Mouse (Mus musculus) midbrain, embryonic 11.5 days (tissue): ENCODE measurements around the gene Dpf3. TPM values are rescaled to one million over a fixed set of nuclear protein-coding genes. Genes with fewer than 3 reads are reported as not detected.

ENCODE experiments used
- ATAC-seq: fragments of 200-750 bp; cut with Nextera tagmentation; 2 replicates; pipeline ENCODE4 v1.8.0; 2017; ENCODE audit warnings: moderate TSS enrichment, moderate library complexity; ENCODE audit not compliant: low FRiP score
- DNase-seq: peaks from one replicate; pipeline ENCODE4 v3.0.0; 2015; ENCODE audit warnings: low spot score; ENCODE audit errors: missing footprints
- H3K27ac ChIP-seq: fragments of 300-500 bp; sonication (generic); 2 replicates; pipeline ENCODE4 v1.5.1; 2014; ENCODE audit warnings: low read depth, low read length
- H3K27me3 ChIP-seq: fragments of 300-500 bp; sonication (generic); 2 replicates; pipeline ENCODE4 v1.6.1; 2014; ENCODE audit warnings: mild to moderate bottlenecking, low read length, moderate library complexity, mixed read lengths; ENCODE audit not compliant: control insufficient read depth, insufficient read depth
- H3K36me3 ChIP-seq: fragments of 300-500 bp; sonication (generic); 2 replicates; pipeline ENCODE4 v1.6.1; 2014; ENCODE audit warnings: mild to moderate bottlenecking, low read length, moderate library complexity, mixed read lengths; ENCODE audit not compliant: control insufficient read depth, insufficient read depth
- H3K4me1 ChIP-seq: fragments of 300-500 bp; sonication (generic); 2 replicates; pipeline ENCODE4 v1.6.1; 2014; ENCODE audit warnings: low read length; ENCODE audit not compliant: control insufficient read depth, insufficient read depth
- H3K4me2 ChIP-seq: fragments of 300-500 bp; sonication (generic); 2 replicates; pipeline ENCODE4 v1.6.1; 2014; ENCODE audit warnings: mild to moderate bottlenecking, moderate library complexity
- H3K4me3 ChIP-seq: fragments of 300-500 bp; sonication (generic); 2 replicates; pipeline ENCODE4 v1.5.1; 2014; ENCODE audit warnings: low read depth, low read length
- H3K9ac ChIP-seq: fragments of 300-500 bp; sonication (generic); 2 replicates; pipeline ENCODE4 v1.6.1; 2014; ENCODE audit warnings: low read length
- H3K9me3 ChIP-seq: fragments of 300-500 bp; sonication (generic); 2 replicates; pipeline ENCODE4 v1.6.1; 2016; ENCODE audit warnings: low read length; ENCODE audit not compliant: control insufficient read depth
- WGBS: fragments of 180-500 bp; shearing (Covaris S2); extraction: QIAGEN DNeasy Blood & Tissue Kit; methylation state at CpG from one replicate; pipeline ENCODE4 v1.1.7; 2014; 5-methylcytosine and 5-hydroxymethylcytosine counted together
- polyA plus RNA-seq: library from polyadenylated mRNA; unstranded; fragments of >200 nt; fragmentation: Nextera tagmentation; extraction: Ambion mirVana; gene quantifications from 2 replicates; pipeline ENCODE4 v1.2.1, GENCODE M21; 2014

The Dpf3 gene
- 11.3 and 13.7 TPM in 2 replicates for polyA plus RNA-seq

DNA sequence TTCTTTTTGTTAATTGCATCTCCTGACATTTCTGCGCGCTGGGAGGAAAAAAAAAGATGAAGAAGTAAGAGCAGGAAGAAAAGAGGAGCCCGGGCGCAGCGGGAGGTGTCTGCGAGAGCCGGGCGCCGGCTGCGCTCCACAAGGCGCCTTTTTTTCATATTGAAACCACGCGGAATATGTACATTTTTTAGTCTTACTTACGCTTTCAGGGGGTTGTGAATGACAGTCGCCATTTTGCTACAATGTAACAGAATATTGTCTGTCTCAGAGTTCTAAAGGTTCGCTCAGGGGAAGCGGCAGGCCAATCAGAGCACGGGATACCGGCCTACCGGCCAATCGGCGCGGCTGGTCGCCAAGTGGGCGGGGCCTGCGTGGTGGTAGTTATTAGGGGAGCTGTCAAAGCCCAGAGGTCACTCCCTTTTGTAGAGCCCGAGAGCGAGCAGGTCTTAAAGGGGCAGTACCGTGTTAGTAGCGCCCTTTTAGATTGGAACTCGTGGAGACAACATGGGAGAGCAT, at the start of gene Dpf3:
Dpf3 (minus strand) TSS at position 241 of the 516 bp plus-strand sequence.
- ATAC-seq = peak; percentile 95
- H3K4me1 ChIP-seq = peaks cover 16% of the 10 kb centered on the region
- no peaks in the 10 kb centered on the region for H3K9me3 ChIP-seq
- H3K36me3 ChIP-seq = no peaks in the 10 kb centered on the region
- H3K9ac ChIP-seq = peak within 1 kb of the TSS; percentile 60
- H3K4me3 ChIP-seq = peak within 1 kb of the TSS; percentile 46
- H3K27me3 ChIP-seq = peaks cover 13% of the 10 kb centered on the region
- under 1% methylated on average over 31 of the region's 31 CpGs for WGBS
- peak within 1 kb of the TSS; percentile 90 for H3K4me2 ChIP-seq
- DNase-seq = peak; percentile 98
- H3K27ac ChIP-seq = peak within 1 kb of the TSS; percentile 63

DNA sequence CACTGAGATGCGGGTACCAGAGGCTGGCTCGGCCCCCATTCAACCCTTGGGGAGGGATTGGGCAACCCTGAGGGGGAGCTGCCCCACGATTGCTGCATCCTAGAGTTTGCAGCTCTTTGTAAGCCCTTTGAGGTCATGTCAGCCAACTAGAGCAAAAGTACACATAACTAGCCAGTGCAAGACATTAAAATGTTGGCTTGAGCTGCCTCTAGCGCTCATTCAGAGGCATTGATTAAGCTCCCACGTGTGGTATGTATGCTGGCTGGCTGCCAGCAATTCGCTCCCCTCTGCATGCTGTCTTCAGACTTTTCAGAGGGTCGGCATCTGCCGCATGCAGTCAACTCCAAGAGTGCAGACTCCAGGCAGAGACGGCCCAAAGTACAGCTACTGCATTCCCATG, 48.5 kb upstream of the Dpf3 start:
- DNase-seq = no peak
- Histone ChIP-seq H3K4me2 (no peak overlapping the region), H3K4me3 (no peak overlapping the region), H3K27me3 (no peaks in the 10 kb centered on the region), H3K9me3 (no peaks in the 10 kb centered on the region), H3K27ac (no peak overlapping the region), H3K4me1 (no peaks in the 10 kb centered on the region), H3K9ac (no peak overlapping the region), H3K36me3 (peaks cover 4% of the 10 kb centered on the region)
- WGBS = 85% methylated on average over 9 of the region's 9 CpGs
- ATAC-seq = no peak

DNA sequence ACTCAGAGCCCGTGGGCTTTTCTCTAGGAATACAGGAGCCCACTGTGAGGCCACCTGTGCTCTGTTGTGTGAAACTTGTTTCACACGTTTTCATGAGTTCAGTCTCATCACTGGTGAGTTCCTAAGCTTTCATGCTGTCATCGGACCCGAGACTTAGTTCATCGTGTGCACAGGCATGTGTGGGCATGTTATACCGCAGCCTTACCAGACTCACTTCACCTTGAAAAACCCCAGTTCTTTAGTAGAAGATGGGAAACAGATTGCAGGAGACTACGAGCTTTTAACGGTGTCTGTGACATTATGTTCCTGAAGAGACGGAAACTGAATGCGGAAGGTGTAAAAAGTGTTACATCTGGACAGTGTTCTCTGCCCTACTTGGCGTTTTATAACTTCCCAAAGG, 47.9 kb upstream of the Dpf3 start:
- H3K36me3 ChIP-seq = peaks cover 4% of the 10 kb centered on the region
- DNase-seq (no peak), ATAC-seq (no peak)
- 91% methylated on average over 11 of the region's 11 CpGs for WGBS
- no peak overlapping the region for H3K27ac ChIP-seq
- H3K4me3 ChIP-seq = no peak overlapping the region
- H3K4me1 ChIP-seq = no peaks in the 10 kb centered on the region
- H3K27me3 ChIP-seq = no peaks in the 10 kb centered on the region
- no peaks in the 10 kb centered on the region for H3K9me3 ChIP-seq
- no peak overlapping the region for H3K4me2 ChIP-seq
- H3K9ac ChIP-seq = no peak overlapping the region

GRCm38 (mm10) chr12:83534190-83534589, 46.7 kb upstream of the Dpf3 start:
- H3K4me3 ChIP-seq = no peak overlapping the region
- 83% methylated on average over 3 of the region's 3 CpGs for WGBS
- DNase-seq = no peak
- H3K27me3 ChIP-seq = no peaks in the 10 kb centered on the region
- no peak for ATAC-seq
- H3K36me3 ChIP-seq = peaks cover under 1% of the 10 kb centered on the region
- H3K9me3 ChIP-seq = no peaks in the 10 kb centered on the region
- H3K27ac ChIP-seq = no peak overlapping the region
- no peak overlapping the region for H3K9ac ChIP-seq
- H3K4me2 ChIP-seq = no peak overlapping the region
- H3K4me1 ChIP-seq = no peaks in the 10 kb centered on the region

- ATAC-seq (no peak), DNase-seq (no peak)
- Histone ChIP-seq H3K4me2 (no peak overlapping the region), H3K9me3 (no peaks in the 10 kb centered on the region), H3K9ac (no peak overlapping the region), H3K36me3 (no peaks in the 10 kb centered on the region), H3K27ac (no peak overlapping the region), H3K4me1 (no peaks in the 10 kb centered on the region), H3K27me3 (no peaks in the 10 kb centered on the region), H3K4me3 (no peak overlapping the region)
- 89% methylated on average over 3 of the region's 3 CpGs for WGBS
Measured at GRCm38 (mm10) chr12:83532966-83533365, 45.5 kb upstream of the Dpf3 start.

GRCm38 (mm10) chr12:83531992-83532391, 44.5 kb upstream of the Dpf3 start:
- no peak overlapping the region for H3K27ac ChIP-seq
- no peaks in the 10 kb centered on the region for H3K27me3 ChIP-seq
- no peaks in the 10 kb centered on the region for H3K36me3 ChIP-seq
- H3K4me1 ChIP-seq = no peaks in the 10 kb centered on the region
- no peak for DNase-seq
- no peak overlapping the region for H3K9ac ChIP-seq
- no peak for ATAC-seq
- H3K4me2 ChIP-seq = no peak overlapping the region
- H3K4me3 ChIP-seq = no peak overlapping the region
- no peaks in the 10 kb centered on the region for H3K9me3 ChIP-seq
- WGBS = 88% methylated on average over 6 of the region's 6 CpGs

- WGBS = 89% methylated on average over 5 of the region's 5 CpGs
- ATAC-seq = no peak
- no peaks in the 10 kb centered on the region for H3K27me3 ChIP-seq
- no peaks in the 10 kb centered on the region for H3K4me1 ChIP-seq
- no peak for DNase-seq
- H3K4me3 ChIP-seq = no peak overlapping the region
- no peaks in the 10 kb centered on the region for H3K36me3 ChIP-seq
- no peaks in the 10 kb centered on the region for H3K9me3 ChIP-seq
- no peak overlapping the region for H3K4me2 ChIP-seq
- H3K27ac ChIP-seq = no peak overlapping the region
- no peak overlapping the region for H3K9ac ChIP-seq
Measured at GRCm38 (mm10) chr12:83528665-83529064, 41.1 kb upstream of the Dpf3 start.

DNA sequence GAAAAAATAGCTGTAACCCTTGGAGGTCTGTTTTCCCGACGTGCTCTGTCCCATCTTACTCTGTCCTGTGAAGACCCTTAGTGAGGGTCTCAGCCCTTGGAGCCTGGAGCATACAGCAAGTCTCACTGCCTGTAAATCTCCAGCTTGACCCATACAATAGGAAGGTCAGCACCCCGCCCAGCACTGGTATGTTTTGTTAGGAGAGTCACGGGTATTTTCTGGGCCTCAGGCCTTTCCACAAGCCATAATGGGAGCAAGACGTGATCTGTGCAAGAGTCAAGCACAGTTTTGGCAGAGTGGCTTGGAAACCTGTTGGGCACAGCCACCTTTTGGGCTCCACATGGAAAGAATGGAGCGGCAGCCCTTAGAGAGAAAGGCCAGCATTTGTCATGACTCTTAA, 40.3 kb upstream of the Dpf3 start:
- Histone ChIP-seq H3K4me2 (no peak overlapping the region), H3K27me3 (no peaks in the 10 kb centered on the region), H3K9ac (no peak overlapping the region), H3K36me3 (no peaks in the 10 kb centered on the region), H3K9me3 (no peaks in the 10 kb centered on the region), H3K4me1 (no peaks in the 10 kb centered on the region), H3K4me3 (no peak overlapping the region), H3K27ac (no peak overlapping the region)
- 81% methylated on average over 6 of the region's 6 CpGs for WGBS
- DNase-seq (no peak), ATAC-seq (no peak)

DNA sequence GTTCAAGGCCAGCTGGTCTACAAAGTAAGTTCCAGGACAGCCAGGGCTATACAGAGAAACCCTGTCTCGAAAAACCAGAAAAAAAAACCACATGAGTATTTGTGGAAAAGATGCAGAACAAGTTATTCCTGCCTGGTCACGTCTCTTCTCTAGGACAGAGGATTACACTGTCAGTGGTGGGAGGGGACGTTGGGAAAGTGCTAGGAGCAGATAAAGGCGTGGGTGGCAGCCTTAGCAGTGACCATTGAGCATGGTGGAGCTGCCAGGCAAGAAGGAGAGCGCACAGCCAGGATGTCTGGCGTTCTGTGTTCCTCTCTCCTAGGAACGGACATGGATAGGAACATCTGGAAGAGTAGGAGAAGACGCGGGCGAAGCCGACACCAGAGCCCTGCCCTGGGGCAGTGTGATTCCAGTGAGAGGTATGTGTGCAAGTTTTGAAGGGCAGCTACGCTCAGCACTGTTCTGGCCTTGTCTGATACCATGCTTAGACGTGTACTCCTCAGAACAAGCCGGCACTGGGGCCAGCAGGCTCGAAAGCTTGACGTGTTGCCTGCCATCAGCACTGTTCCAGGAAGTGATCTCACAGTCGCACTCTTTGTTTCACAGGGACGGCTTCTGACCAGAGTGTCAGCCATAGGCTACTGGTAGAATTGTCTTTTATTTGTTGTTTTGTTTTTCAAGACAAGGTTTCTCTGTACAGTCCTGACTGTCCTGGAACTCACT, 38.5 kb upstream of the Dpf3 start:
- DNase-seq (no peak), ATAC-seq (no peak)
- Histone ChIP-seq H3K9me3 (no peaks in the 10 kb centered on the region), H3K4me1 (peaks cover 3% of the 10 kb centered on the region; the same call in 1 of the 2 replicates), H3K27ac (no peak overlapping the region), H3K4me3 (no peak overlapping the region), H3K9ac (no peak overlapping the region), H3K36me3 (no peaks in the 10 kb centered on the region), H3K4me2 (no peak overlapping the region), H3K27me3 (no peaks in the 10 kb centered on the region)
- WGBS = 90% methylated on average over 18 of the region's 18 CpGs
